Mouse (Mus musculus) B cell, adult 2 months (primary cell): ENCODE data around the gene Trappc4.
"Not testable (repeated sequence)": the region's sequence is repeated elsewhere in the genome, so short reads cannot be mapped to it uniquely, and the experiment has no call there.

Experiments used
- DNase-seq, 2 experiments: peaks; one replicate each; pipeline ENCODE4 v3.0.0; 2022

Gene Trappc4

DNA sequence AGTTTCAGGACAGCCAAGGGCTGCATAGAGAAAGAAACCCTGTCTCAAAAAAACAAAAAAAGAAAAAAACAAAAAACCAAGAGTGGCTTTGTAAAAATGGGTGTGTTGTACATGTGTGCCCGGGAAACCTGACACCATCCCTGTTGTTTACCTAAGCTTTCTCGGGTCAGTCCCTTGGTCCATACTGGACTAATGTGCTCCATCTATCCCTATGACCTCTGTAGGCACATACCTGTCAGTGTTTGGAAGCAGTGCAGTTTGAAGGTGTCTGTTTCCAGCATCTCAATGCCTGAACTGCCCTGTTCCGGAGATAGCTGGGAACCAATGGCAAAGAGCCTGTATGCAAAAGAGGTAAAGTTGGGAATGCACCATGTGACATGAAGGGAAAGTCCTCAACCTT is 2.4 kb downstream of the Trappc4 start:
- no peak for DNase-seq

- DNase-seq = no peak
These were observed 6.3 kb downstream of the Trappc4 start for GRCm38 (mm10) chr9:44401081-44401480.

DNA sequence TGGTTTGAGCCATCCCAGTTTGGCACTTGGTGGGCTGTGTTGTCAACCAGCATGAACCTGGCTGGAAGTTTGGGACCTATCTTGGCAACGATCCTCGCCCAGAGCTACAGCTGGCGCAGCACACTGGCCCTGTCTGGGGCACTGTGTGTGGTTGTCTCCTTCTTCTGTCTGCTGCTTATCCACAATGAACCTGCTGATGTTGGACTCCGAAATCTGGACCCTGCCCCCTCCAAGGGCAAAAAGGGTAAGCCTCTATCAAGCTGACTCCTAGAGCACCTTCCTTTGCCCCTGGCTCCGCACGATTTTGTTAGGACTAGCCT is 7.6 kb downstream of the Trappc4 start:
- DNase-seq = no peak

- no peak for DNase-seq
These were observed 8.1 kb downstream of the Trappc4 start for GRCm38 (mm10) chr9:44399114-44399794.

GRCm38 (mm10) chr9:44398551-44398950 is 8.8 kb downstream of the Trappc4 start:
- DNase-seq = no peak

GRCm38 (mm10) chr9:44398087-44398486 is 9.3 kb downstream of the Trappc4 start:
- DNase-seq = no peak

- DNase-seq = peak; percentile 92 to 94
These were observed 10.6 kb downstream of the Trappc4 start, which contains the start of gene Slc37a4 for GRCm38 (mm10) chr9:44396684-44397411. Gene Slc37a4, plus strand, starts transcription at chr9:44396852.

- DNase-seq = peak; percentile 85 to 87
These were observed 15.9 kb downstream of the Trappc4 start for GRCm38 (mm10) chr9:44391466-44391865.

- DNase-seq = peak; percentile 70 to 72
These were observed 18.1 kb downstream of the Trappc4 start for GRCm38 (mm10) chr9:44389273-44389672.

- DNase-seq = no peak
These were observed 20.2 kb downstream of the Trappc4 start for GRCm38 (mm10) chr9:44387221-44387620.

DNA sequence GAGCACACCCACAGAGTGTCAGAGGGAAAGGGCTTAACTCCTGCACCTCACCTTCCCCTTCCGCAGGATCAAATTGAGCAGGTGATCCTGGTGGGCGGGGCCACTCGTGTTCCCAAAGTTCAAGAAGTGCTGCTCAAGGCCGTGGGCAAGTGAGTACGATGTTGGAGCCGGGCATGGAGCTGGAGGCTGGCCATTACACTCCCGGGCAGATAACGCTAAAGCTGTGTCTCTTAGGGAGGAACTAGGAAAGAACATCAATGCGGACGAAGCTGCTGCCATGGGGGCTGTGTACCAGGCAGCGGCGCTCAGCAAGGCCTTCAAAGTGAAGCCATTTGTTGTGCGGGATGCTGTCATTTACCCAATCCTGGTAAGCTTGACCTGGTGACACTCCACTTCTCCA is 22.8 kb downstream of the Trappc4 start:
- no peak for DNase-seq

GRCm38 (mm10) chr9:44379862-44380261 is 27.5 kb downstream of the Trappc4 start:
- DNase-seq = no peak

DNA sequence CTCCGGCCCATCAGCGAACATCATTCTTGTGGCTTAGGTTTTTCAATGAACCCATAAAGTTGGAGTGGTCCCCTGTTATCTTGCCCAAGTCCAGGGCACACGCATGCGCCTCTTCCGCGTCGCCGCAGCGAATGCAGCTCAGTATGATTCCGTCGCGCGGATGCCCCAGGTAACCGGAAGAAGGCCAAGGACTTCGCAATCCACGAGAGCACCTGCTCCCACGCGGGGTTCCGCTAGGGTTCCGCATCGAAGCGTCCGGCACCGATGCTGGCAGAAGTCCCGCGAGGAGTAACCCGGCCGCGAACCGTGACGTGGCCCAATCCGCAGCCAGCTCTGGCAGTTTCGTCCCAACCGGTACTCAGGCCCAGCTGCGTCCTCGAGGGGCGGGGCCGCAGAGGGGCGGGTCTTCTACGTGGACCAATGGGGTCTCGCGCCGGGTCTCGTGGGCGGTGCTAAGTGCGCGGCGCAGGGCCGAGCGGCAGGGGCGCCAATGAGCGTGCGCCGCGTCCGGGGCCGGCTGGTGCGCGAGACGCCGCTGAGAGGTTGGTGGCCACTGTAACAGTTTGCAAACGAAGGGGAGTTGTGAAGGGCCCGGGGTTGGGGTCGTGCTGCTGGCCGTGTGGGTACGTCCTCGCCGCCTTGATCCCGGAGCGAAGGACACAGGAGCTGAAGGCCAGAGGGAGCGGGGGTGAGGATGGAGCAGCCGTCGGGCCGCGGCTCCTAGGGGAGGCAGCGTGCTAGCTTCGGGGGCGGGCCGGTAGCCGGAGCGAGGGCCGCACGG is 28.2 kb downstream of the Trappc4 start, which contains the start of gene Hyou1:
Gene Hyou1, plus strand, starts transcription at position 437 of the 781 bp plus-strand sequence.
- DNase-seq = peak; percentile 100

GRCm38 (mm10) chr9:44378153-44378730 is 29.2 kb downstream of the Trappc4 start:
- peak; percentile 14 to 18 for DNase-seq

DNA sequence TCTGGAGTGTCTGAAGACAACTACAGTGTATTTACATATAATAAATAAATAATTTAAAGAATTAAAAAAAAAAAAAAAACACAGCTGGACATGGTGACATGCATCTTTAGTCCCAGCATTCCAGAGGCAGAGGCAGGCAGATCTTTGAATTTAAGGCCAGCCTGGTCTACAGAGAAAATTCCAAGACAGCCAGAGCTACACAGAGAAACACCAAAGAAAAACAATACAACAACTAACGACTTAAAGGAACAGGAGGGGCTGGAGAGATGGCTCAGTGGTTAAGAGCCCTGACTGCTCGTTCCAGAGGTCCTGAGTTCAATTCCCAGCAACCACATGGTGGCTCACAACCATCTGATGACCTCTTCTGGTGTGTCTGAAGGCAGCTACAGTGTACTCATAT is 30.1 kb downstream of the Trappc4 start:
- not testable (repeated sequence) for DNase-seq

DNA sequence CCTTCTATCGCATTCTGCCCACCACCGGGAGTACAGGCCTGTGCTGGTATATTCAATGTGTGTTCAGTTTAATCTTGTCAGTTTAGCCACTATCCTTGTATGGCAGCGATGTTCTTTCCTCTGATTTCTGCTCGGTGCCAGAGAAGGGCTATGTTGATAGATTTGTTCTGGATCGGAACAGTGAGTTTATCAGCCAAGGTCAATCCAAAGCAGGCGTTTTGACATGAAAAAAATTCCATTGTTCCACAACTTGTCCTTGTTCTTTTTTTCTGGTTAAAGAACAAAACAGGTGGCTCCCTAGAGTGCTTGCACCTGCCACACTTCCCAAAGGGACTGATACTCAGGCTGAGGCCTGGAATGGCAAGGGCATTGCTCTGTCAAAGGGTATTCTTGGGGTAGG is 31.3 kb downstream of the Trappc4 start:
- DNase-seq = no peak

- DNase-seq = no peak
These were observed 34.0 kb downstream of the Trappc4 start for GRCm38 (mm10) chr9:44373386-44373785.

GRCm38 (mm10) chr9:44364480-44364879 is 42.9 kb downstream of the Trappc4 start:
- peak; percentile 58 for DNase-seq

DNA sequence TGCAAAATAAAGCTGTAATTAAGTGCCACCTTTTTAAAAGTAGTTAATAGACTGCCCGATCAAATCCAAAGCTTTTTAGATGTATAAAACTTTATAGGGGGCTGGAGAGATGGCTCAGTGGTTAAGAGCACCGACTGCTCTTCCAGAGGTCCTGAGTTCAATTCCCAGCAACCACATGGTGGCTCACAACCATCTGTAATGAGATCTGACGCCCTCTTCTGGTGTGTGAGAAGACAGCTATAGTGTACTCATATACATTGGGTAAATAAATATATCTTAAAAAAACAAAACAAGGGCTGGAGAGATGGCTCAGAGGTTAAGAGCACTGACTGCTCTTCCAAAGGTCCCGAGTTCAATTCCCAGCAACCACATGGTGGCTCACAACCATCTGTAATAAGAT is 45.5 kb downstream of the Trappc4 start:
- peak in 1 of 2 experiments; percentile 11 for DNase-seq

DNA sequence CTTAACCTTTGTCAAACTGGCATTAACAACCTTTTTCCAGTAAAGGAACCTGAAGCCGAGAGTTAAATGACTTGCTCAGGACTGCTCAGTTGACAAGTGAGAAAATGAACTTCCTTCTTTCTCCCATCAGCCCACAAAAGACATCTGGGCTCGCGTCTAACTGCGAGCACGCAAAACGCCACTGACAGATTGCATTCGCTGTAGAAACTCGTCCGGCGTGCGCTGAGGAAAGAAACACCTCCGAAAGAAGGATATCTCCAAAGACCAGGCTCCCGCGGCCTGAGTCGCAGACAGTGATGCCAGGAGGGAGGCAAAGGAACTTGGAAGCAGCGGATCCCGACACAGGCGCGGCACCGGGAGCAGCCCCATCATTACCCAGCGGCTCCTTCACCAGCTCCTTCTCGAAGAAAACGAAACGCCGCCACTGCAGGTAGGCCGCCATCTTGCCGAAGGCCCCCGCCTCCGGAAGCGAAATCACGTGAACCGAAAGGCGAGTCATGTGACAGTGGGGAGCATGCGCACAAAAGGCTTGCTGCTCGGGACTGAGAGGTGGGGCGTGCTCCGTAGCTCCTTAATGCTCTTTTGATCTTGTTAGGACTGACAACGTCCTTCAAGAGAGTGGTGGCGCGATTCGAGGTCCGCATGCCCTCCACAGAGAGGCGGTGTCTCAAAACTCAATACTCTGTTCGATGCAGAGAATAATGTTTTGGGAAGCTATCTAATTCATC is 46.0 kb downstream of the Trappc4 start, which contains the start of gene Vps11:
Gene Vps11, minus strand, starts transcription at position 481 of the 728 bp plus-strand sequence.
- DNase-seq = peak; percentile 95 to 96

DNA sequence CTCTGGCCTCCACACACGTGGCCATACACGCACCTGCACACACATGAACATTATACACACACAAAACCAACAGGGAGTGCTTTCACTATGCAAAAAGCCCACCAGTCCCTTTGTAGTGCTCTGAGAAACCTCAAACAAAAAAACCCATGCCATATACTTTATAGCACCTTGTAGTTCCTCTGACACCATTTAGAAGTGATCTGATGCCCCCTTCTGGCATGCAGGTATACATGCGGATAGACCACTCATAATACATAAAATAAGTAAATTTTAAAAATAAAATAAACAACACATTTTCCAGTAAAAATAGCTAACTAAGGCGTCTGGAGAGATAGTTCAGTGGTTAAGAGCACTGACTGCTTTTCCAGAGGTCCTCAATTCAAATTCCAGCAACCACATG is 50.2 kb downstream of the Trappc4 start:
- peak; percentile 54 to 61 for DNase-seq
